ENCODE assay signal across 10 mouse cellular contexts in the genomic region with DNA sequence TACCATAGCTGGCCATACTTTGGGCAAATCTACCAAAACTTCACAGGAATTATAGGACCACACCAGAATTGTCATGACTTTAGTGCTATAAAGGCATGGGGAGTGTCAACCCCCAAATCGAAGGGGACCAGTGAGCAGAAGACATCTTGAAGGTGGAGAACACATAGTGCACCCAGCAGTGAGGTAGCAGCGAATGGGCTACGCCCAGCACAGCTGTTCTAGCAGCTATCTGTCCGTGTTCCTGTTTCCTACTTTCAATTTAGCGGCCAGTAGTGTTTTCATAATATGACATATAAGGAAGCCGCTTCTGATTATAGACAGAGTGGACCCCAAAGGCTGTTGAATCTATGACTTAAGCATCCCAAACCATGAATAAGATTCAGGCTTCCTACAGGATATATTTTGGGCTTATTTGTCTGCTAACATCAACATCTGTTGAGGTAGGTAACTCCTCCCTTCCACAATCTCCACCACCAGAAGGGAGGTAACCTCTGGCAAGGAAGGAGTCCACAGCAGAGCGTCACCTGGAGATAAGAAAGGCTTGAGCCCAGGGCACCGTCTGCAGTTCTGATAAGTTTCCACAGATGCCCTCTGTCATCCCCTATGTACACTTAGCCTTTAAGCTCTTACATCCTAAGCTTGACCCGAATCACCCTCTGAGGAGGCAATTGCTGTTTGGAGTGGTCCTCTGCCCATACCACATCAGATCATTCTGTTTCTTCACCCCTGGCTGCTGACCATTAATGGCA. TPM values are rescaled to one million over a fixed set of nuclear protein-coding genes. Genes with fewer than 3 reads are reported as not detected.
A peak's percentile ranks its signal among the peaks of the same experiment; 100 is the strongest.
DNase-seq lines count a peak whose midpoint lies in the region; ATAC-seq and TF ChIP-seq lines count a peak whose summit lies in the region.
"Had no signal": no experiment of that assay in that cellular context is flagged by ENCODE, and none has a peak within 500 bp of the region (broad histone marks: within the 10 kb centered on the region; RNA-seq: fewer than 3 reads in every experiment).

No protein-coding gene starts in this region.

- H3K27ac ChIP-seq in lung, embryonic 15.5 days, result no peak overlapping the region
- peak overlapping the region; percentile 97 for H3K27ac ChIP-seq in liver, embryonic 16.5 days (ENCODE audit: low read length)
- no peak overlapping the region for H3K27ac ChIP-seq in stomach, postnatal 0 days (replicated peaks)
- H3K27ac ChIP-seq: hindbrain, embryonic 12.5 days had no signal

- no peak overlapping the region for H3K9ac ChIP-seq in lung, embryonic 15.5 days
- H3K9ac ChIP-seq in liver, embryonic 16.5 days (ENCODE audit: low read depth, low read length), result peak overlapping the region; percentile 54
- H3K9ac ChIP-seq in stomach, postnatal 0 days (ENCODE audit: low read length), result no peak overlapping the region
- H3K9ac ChIP-seq: hindbrain, embryonic 12.5 days had no signal

- H3K4me1 ChIP-seq in lung, embryonic 15.5 days, result peaks cover 23% of the 10 kb centered on the region
- H3K4me1 ChIP-seq in erythroblast, embryonic 14.5 days (ENCODE audit: control insufficient read depth), result peaks cover 96% of the 10 kb centered on the region
- H3K4me1 ChIP-seq in liver, embryonic 16.5 days (ENCODE audit: control insufficient read depth, low read depth, low read length), result peaks cover 75% of the 10 kb centered on the region
- no peaks in the 10 kb centered on the region; the same call in 1 of the 2 replicates for H3K4me1 ChIP-seq in stomach, postnatal 0 days (replicated peaks; ENCODE audit: control insufficient read depth, insufficient read depth)

- ATAC-seq in lung, embryonic 15.5 days (ENCODE audit: borderline replicate concordance, extremely low read depth, low FRiP score, low TSS enrichment), result peak; percentile 55; the same call in 1 of the 2 replicates
- ATAC-seq in liver, embryonic 16.5 days (ENCODE audit: low read depth), result peak; percentile 94
- ATAC-seq in stomach, postnatal 0 days (ENCODE audit: low FRiP score, low TSS enrichment), result peak; percentile 66

- DNase-seq in lung, adult 18-20 months, result no peak
- peak; percentile 18 for DNase-seq in stomach, postnatal 0 days (ENCODE audit: low spot score)
- DNase-seq in adrenal gland, postnatal 4 days (ENCODE audit: low spot score in 2 of 2), result no peak
- no peak for DNase-seq in testis, postnatal 14 days (ENCODE audit: low spot score)
- no peak for DNase-seq in left cerebral cortex, adult 11 months (ENCODE audit: low spot score)
- DNase-seq: right cerebral cortex, postnatal 25 days had no signal

- H3K27me3 ChIP-seq in lung, embryonic 15.5 days, result no peaks in the 10 kb centered on the region
- H3K27me3 ChIP-seq in erythroblast, embryonic 14.5 days (ENCODE audit: control insufficient read depth), result no peaks in the 10 kb centered on the region
- H3K27me3 ChIP-seq in liver, embryonic 16.5 days (ENCODE audit: control insufficient read depth, insufficient read depth, low read depth, low read length), result no peaks in the 10 kb centered on the region
- H3K27me3 ChIP-seq in stomach, postnatal 0 days (ENCODE audit: control insufficient read depth, insufficient read depth, low read length), result no peaks in the 10 kb centered on the region
- H3K27me3 ChIP-seq: hindbrain, embryonic 12.5 days had no signal

- H3K36me3 ChIP-seq in lung, embryonic 15.5 days, result no peaks in the 10 kb centered on the region
- peaks cover 90% of the 10 kb centered on the region for H3K36me3 ChIP-seq in erythroblast, embryonic 14.5 days (ENCODE audit: control insufficient read depth)
- peaks cover 12% of the 10 kb centered on the region; the same call in 1 of the 2 replicates for H3K36me3 ChIP-seq in liver, embryonic 16.5 days (ENCODE audit: control insufficient read depth, insufficient read depth)
- no peaks in the 10 kb centered on the region for H3K36me3 ChIP-seq in stomach, postnatal 0 days (ENCODE audit: control insufficient read depth, insufficient read depth, low read length)
- H3K36me3 ChIP-seq: hindbrain, embryonic 12.5 days had no signal

- H3K4me3 ChIP-seq in lung, embryonic 15.5 days, result no peak overlapping the region
- peak overlapping the region; percentile 63 for H3K4me3 ChIP-seq in erythroblast, embryonic 14.5 days (replicated peaks)
- H3K4me3 ChIP-seq in liver, embryonic 16.5 days (ENCODE audit: low read depth, low read length), result peak overlapping the region; percentile 53
- H3K4me3 ChIP-seq in stomach, postnatal 0 days (ENCODE audit: low read depth, low read length), result no peak overlapping the region
- H3K4me3 ChIP-seq: hindbrain, embryonic 12.5 days had no signal

- TF ChIP-seq EP300 in stomach, postnatal 0 days (optimal IDR thresholded peaks at IDR 0.05), result no peak

- no peak for TF ChIP-seq CTCF in stomach, postnatal 0 days (IDR thresholded peaks at IDR 0.05; ENCODE audit: low read depth)

- 75% methylated on average over 9 of the region's 9 CpGs for WGBS in lung, embryonic 15.5 days
- WGBS in liver, embryonic 16.5 days (ENCODE audit: insufficient replicate concordance), result 18% methylated on average over 9 of the region's 9 CpGs
- WGBS in stomach, postnatal 0 days, result 79% methylated on average over 9 of the region's 9 CpGs

- H3K4me2 ChIP-seq in lung, embryonic 15.5 days, result no peak overlapping the region
- H3K4me2 ChIP-seq in liver, embryonic 16.5 days (ENCODE audit: low read depth, low read length), result peak overlapping the region; percentile 60
- H3K4me2 ChIP-seq in stomach, postnatal 0 days (replicated peaks; ENCODE audit: low read depth), result no peak overlapping the region
- H3K4me2 ChIP-seq: hindbrain, embryonic 12.5 days had no signal

- no peaks in the 10 kb centered on the region for H3K9me3 ChIP-seq in lung, embryonic 15.5 days
- H3K9me3 ChIP-seq in erythroblast, embryonic 14.5 days (ENCODE audit: control insufficient read depth, low read length), result no peaks in the 10 kb centered on the region
- no peaks in the 10 kb centered on the region for H3K9me3 ChIP-seq in liver, embryonic 16.5 days (replicated peaks; ENCODE audit: control insufficient read depth, low read length)
- no peaks in the 10 kb centered on the region for H3K9me3 ChIP-seq in stomach, postnatal 0 days (ENCODE audit: control insufficient read depth, low read length)
- H3K9me3 ChIP-seq: hindbrain, embryonic 12.5 days had no signal

RNA-seq across cellular contexts. Expression of a gene that starts 19.4 kb away (rescaled TPM):
- polyA plus RNA-seq in lung, embryonic 15.5 days (2015; fragmentation: Nextera tagmentation; extraction: Ambion mirVana), result 14.0 and 14.6 TPM in 2 replicates
- polyA plus RNA-seq in erythroblast, embryonic 14.5 days (2012), result 54.9 and 57.2 TPM in 2 replicates
- 58.9 TPM in 2 replicates for polyA plus RNA-seq in liver, embryonic 16.5 days (2015; fragmentation: Nextera tagmentation; extraction: Ambion mirVana)
- polyA plus RNA-seq in stomach, postnatal 0 days (2015; fragmentation: Nextera tagmentation; extraction: Ambion mirVana), result 7.3 and 8.7 TPM in 2 replicates
- 10 to 100 TPM; 52.2 to 60.1 TPM for total RNA-seq in adrenal gland, postnatal 4 days (2021)

RNA-seq across cellular contexts. Expression of a gene that starts 19.5 kb away (rescaled TPM):
- polyA plus RNA-seq in lung, embryonic 15.5 days (2015; fragmentation: Nextera tagmentation; extraction: Ambion mirVana), result 22.3 and 27.9 TPM in 2 replicates
- 2.2 and 2.5 TPM in 2 replicates for polyA plus RNA-seq in erythroblast, embryonic 14.5 days (2012)
- polyA plus RNA-seq in liver, embryonic 16.5 days (2015; fragmentation: Nextera tagmentation; extraction: Ambion mirVana), result 49.1 and 49.5 TPM in 2 replicates
- polyA plus RNA-seq in stomach, postnatal 0 days (2015; fragmentation: Nextera tagmentation; extraction: Ambion mirVana), result 17.4 and 18.5 TPM in 2 replicates
- total RNA-seq in adrenal gland, postnatal 4 days (2021), result 10 to 100 TPM; 24.6 to 25.5 TPM

Comparison
In these comparisons a context has a peak if more than half of its experiments do, and no peak if none do; other contexts are left out.
1. H3K4me3 ChIP-seq: peak in erythroblast, embryonic 14.5 days (single experiment) and liver, embryonic 16.5 days (single experiment); none in lung, embryonic 15.5 days (single experiment) and stomach, postnatal 0 days (single experiment).
2. Peak in every context shown above with its lines, with median percentiles within 50 percentile points of each other: ATAC-seq.